Comparison of ENCODE assay signal across 21 mouse cellular contexts in genomic region chr17:88333816-88334215, GRCm38 (mm10).
A peak's percentile ranks its signal among the peaks of the same experiment; 100 is the strongest.
DNase-seq lines count a peak whose midpoint lies in the region; ATAC-seq lines count a peak whose summit lies in the region.
"Had no signal": no experiment of that assay in that cellular context is flagged by ENCODE, and none has a peak within 500 bp of the region (broad histone marks: within the 10 kb centered on the region; RNA-seq: fewer than 3 reads in every experiment).

No protein-coding gene starts in this region.

- H3K9ac ChIP-seq in liver, embryonic 11.5 days (ENCODE audit: low read depth, low read length) = no peak overlapping the region
- no peak overlapping the region for H3K9ac ChIP-seq in liver, embryonic 12.5 days
- H3K9ac ChIP-seq: embryonic facial prominence, embryonic 12.5 days; forebrain, embryonic 13.5 days; forebrain, embryonic 15.5 days; forebrain, postnatal 0 days had no signal

- no peak overlapping the region for H3K4me2 ChIP-seq in liver, embryonic 11.5 days
- no peak overlapping the region for H3K4me2 ChIP-seq in liver, embryonic 12.5 days
- H3K4me2 ChIP-seq: embryonic facial prominence, embryonic 12.5 days; forebrain, embryonic 13.5 days; forebrain, embryonic 15.5 days had no signal

- no peak overlapping the region for H3K27ac ChIP-seq in liver, embryonic 11.5 days (ENCODE audit: low read depth, low read length)
- no peak overlapping the region for H3K27ac ChIP-seq in liver, embryonic 12.5 days
- H3K27ac ChIP-seq: embryonic facial prominence, embryonic 10.5 days; embryonic facial prominence, embryonic 12.5 days; forebrain, embryonic 13.5 days; forebrain, embryonic 15.5 days had no signal

- peak; percentile 6 for DNase-seq in cerebellum, adult 9-11 months
- DNase-seq in cerebellum, postnatal 36 days = no peak
- DNase-seq in heart, adult 11 months = peak; percentile 59
- DNase-seq in heart, postnatal 36 days = no peak
- DNase-seq in liver, embryonic 11.5 days (ENCODE audit: low spot score) = peak; percentile 10
- DNase-seq in ZHBTc4 (ENCODE audit: low read depth, low spot score) = peak; percentile 81
- no peak for DNase-seq in right cerebral cortex, postnatal 36 days (ENCODE audit: low spot score in 2 of 2)
- DNase-seq: adrenal gland, adult 2 months; adrenal gland, postnatal 10 days; adrenal gland, postnatal 25 days; B cell, adult 2 months; cerebellum, adult 11-12 months; cerebellum, adult 9-10 months; forebrain, postnatal 0 days had no signal

- peaks cover 6% of the 10 kb centered on the region; the same call in 1 of the 2 replicates for H3K9me3 ChIP-seq in liver, embryonic 11.5 days (ENCODE audit: control insufficient read depth, low read length)
- H3K9me3 ChIP-seq in liver, embryonic 12.5 days (replicated peaks) = 0 out of 2 replicates have a peak, but pooled peaks cover 4% of the 10 kb centered on the region
- H3K9me3 ChIP-seq: forebrain, embryonic 13.5 days; forebrain, embryonic 15.5 days had no signal

- H3K27me3 ChIP-seq in liver, embryonic 11.5 days (replicated peaks; ENCODE audit: control insufficient read depth, insufficient read depth, low read length) = no peaks in the 10 kb centered on the region
- no peaks in the 10 kb centered on the region for H3K27me3 ChIP-seq in liver, embryonic 12.5 days (replicated peaks)
- H3K27me3 ChIP-seq: CH12.LX; embryonic facial prominence, embryonic 12.5 days; forebrain, embryonic 13.5 days; forebrain, embryonic 15.5 days had no signal

- 57% methylated on average over 4 of the region's 4 CpGs for WGBS in liver, embryonic 11.5 days
- whole genome bisulfite sequencing in liver, embryonic 12.5 days (ENCODE audit: insufficient replicate concordance) = 52% methylated on average over 4 of the region's 4 CpGs

- intact Hi-C loops in heart, postnatal 36 days (cut with DNase I) = no loop called here

- no peak for ATAC-seq in liver, embryonic 11.5 days (replicated peaks; ENCODE audit: low FRiP score)
- no peak for ATAC-seq in liver, embryonic 12.5 days
- ATAC-seq: CD4-positive, CD25-positive, alpha-beta regulatory T cell, adult 4 months; forebrain, embryonic 13.5 days; forebrain, embryonic 15.5 days; forebrain, postnatal 0 days had no signal

- H3K4me3 ChIP-seq in liver, embryonic 11.5 days (ENCODE audit: low read depth, low read length) = no peak overlapping the region
- H3K4me3 ChIP-seq in liver, embryonic 12.5 days = no peak overlapping the region
- H3K4me3 ChIP-seq: embryonic facial prominence, embryonic 10.5 days; embryonic facial prominence, embryonic 12.5 days; forebrain, embryonic 13.5 days; forebrain, embryonic 15.5 days had no signal

- no peaks in the 10 kb centered on the region for H3K36me3 ChIP-seq in liver, embryonic 11.5 days (ENCODE audit: control insufficient read depth, insufficient read depth, low read length)
- H3K36me3 ChIP-seq in liver, embryonic 12.5 days = no peaks in the 10 kb centered on the region
- H3K36me3 ChIP-seq: embryonic facial prominence, embryonic 10.5 days; embryonic facial prominence, embryonic 12.5 days; forebrain, embryonic 15.5 days had no signal

- H3K4me1 ChIP-seq in liver, embryonic 11.5 days (replicated peaks; ENCODE audit: control insufficient read depth, insufficient read depth, low read length) = no peaks in the 10 kb centered on the region
- no peaks in the 10 kb centered on the region for H3K4me1 ChIP-seq in liver, embryonic 12.5 days

Comparison
In these comparisons a context has a peak if more than half of its experiments do, and no peak if none do; other contexts are left out.
1. DNase-seq: peak in cerebellum, adult 9-11 months (single experiment), heart, adult 11 months (single experiment), liver, embryonic 11.5 days (single experiment) and ZHBTc4 (single experiment); none in cerebellum, postnatal 36 days (0 of 2), heart, postnatal 36 days (0 of 2) and right cerebral cortex, postnatal 36 days (0 of 2).